Mouse (Mus musculus): ENCODE measurements around the gene Afdn. TPM values are rescaled to one million over a fixed set of nuclear protein-coding genes. Genes with fewer than 3 reads are reported as not detected.

Gene Afdn
- polyA plus RNA-seq, 1 experiment from 2014 or later, result 86.2 TPM

- Histone ChIP-seq H3K9ac (ENCODE audit: low read length) (no peak overlapping the region), H3K36me3 (ENCODE audit: control insufficient read depth, insufficient read depth, low read length) (peaks cover 63% of the 10 kb centered on the region), H3K4me2 (ENCODE audit: low read length) (no peak overlapping the region), H3K27me3 (replicated peaks; ENCODE audit: control insufficient read depth, insufficient read depth, low read length) (no peaks in the 10 kb centered on the region), H3K9me3 (ENCODE audit: control insufficient read depth, low read length) (no peaks in the 10 kb centered on the region), H3K27ac (ENCODE audit: low read depth) (no peak overlapping the region), H3K4me3 (ENCODE audit: low read depth, low read length) (no peak overlapping the region), H3K4me1 (replicated peaks; ENCODE audit: control insufficient read depth, insufficient read depth, low read length) (no peaks in the 10 kb centered on the region)
- ATAC-seq (replicated peaks; ENCODE audit: low FRiP score, low TSS enrichment, low read depth), result no peak
- DNase-seq (ENCODE audit: low spot score), result no peak
- 58% methylated on average over 5 of the region's 5 CpGs for WGBS
Measured at GRCm38 (mm10) chr17:13883540-13883939, 123.2 kb downstream of the Afdn start.

- WGBS, result 85% methylated on average over 7 of the region's 7 CpGs
- Histone ChIP-seq H3K4me3 (ENCODE audit: low read depth, low read length) (no peak overlapping the region), H3K27ac (ENCODE audit: low read depth) (no peak overlapping the region), H3K27me3 (replicated peaks; ENCODE audit: control insufficient read depth, insufficient read depth, low read length) (no peaks in the 10 kb centered on the region), H3K4me1 (replicated peaks; ENCODE audit: control insufficient read depth, insufficient read depth, low read length) (no peaks in the 10 kb centered on the region), H3K36me3 (ENCODE audit: control insufficient read depth, insufficient read depth, low read length) (peaks cover 31% of the 10 kb centered on the region), H3K4me2 (ENCODE audit: low read length) (no peak overlapping the region), H3K9ac (ENCODE audit: low read length) (no peak overlapping the region), H3K9me3 (ENCODE audit: control insufficient read depth, low read length) (no peaks in the 10 kb centered on the region)
- DNase-seq (ENCODE audit: low spot score) (no peak), ATAC-seq (replicated peaks; ENCODE audit: low FRiP score, low TSS enrichment, low read depth) (no peak)
Measured at GRCm38 (mm10) chr17:13889818-13890434, 129.6 kb downstream of the Afdn start.

GRCm38 (mm10) chr17:13890932-13891331, 130.6 kb downstream of the Afdn start:
- 58% methylated on average over 1 of the region's 1 CpGs for WGBS
- H3K9ac ChIP-seq (ENCODE audit: low read length), result no peak overlapping the region
- H3K36me3 ChIP-seq (ENCODE audit: control insufficient read depth, insufficient read depth, low read length), result peaks cover 29% of the 10 kb centered on the region
- H3K27ac ChIP-seq (ENCODE audit: low read depth), result no peak overlapping the region
- no peaks in the 10 kb centered on the region for H3K4me1 ChIP-seq (replicated peaks; ENCODE audit: control insufficient read depth, insufficient read depth, low read length)
- no peaks in the 10 kb centered on the region for H3K27me3 ChIP-seq (replicated peaks; ENCODE audit: control insufficient read depth, insufficient read depth, low read length)
- H3K4me2 ChIP-seq (ENCODE audit: low read length), result no peak overlapping the region
- no peak for ATAC-seq (replicated peaks; ENCODE audit: low FRiP score, low TSS enrichment, low read depth)
- no peak for DNase-seq (ENCODE audit: low spot score)
- H3K4me3 ChIP-seq (ENCODE audit: low read depth, low read length), result no peak overlapping the region
- H3K9me3 ChIP-seq (ENCODE audit: control insufficient read depth, low read length), result no peaks in the 10 kb centered on the region

- H3K36me3 ChIP-seq (ENCODE audit: control insufficient read depth, insufficient read depth, low read length), result peaks cover 52% of the 10 kb centered on the region
- H3K4me2 ChIP-seq (ENCODE audit: low read length), result no peak overlapping the region
- no peak for ATAC-seq (replicated peaks; ENCODE audit: low FRiP score, low TSS enrichment, low read depth)
- WGBS, result 88% methylated on average over 17 of the region's 17 CpGs
- no peak overlapping the region for H3K27ac ChIP-seq (ENCODE audit: low read depth)
- H3K4me3 ChIP-seq (ENCODE audit: low read depth, low read length), result no peak overlapping the region
- no peak overlapping the region for H3K9ac ChIP-seq (ENCODE audit: low read length)
- DNase-seq (ENCODE audit: low spot score), result no peak
- H3K27me3 ChIP-seq (replicated peaks; ENCODE audit: control insufficient read depth, insufficient read depth, low read length), result no peaks in the 10 kb centered on the region
- no peaks in the 10 kb centered on the region for H3K4me1 ChIP-seq (replicated peaks; ENCODE audit: control insufficient read depth, insufficient read depth, low read length)
- no peaks in the 10 kb centered on the region for H3K9me3 ChIP-seq (ENCODE audit: control insufficient read depth, low read length)
Measured at GRCm38 (mm10) chr17:13898838-13899237, 138.5 kb downstream of the Afdn start.

- DNase-seq (ENCODE audit: low spot score), result no peak
- Histone ChIP-seq H3K9me3 (ENCODE audit: control insufficient read depth, low read length) (no peaks in the 10 kb centered on the region), H3K27me3 (replicated peaks; ENCODE audit: control insufficient read depth, insufficient read depth, low read length) (no peaks in the 10 kb centered on the region), H3K4me1 (replicated peaks; ENCODE audit: control insufficient read depth, insufficient read depth, low read length) (no peaks in the 10 kb centered on the region), H3K27ac (ENCODE audit: low read depth) (no peak overlapping the region), H3K4me2 (ENCODE audit: low read length) (no peak overlapping the region), H3K9ac (ENCODE audit: low read length) (no peak overlapping the region), H3K36me3 (ENCODE audit: control insufficient read depth, insufficient read depth, low read length) (peaks cover 56% of the 10 kb centered on the region), H3K4me3 (ENCODE audit: low read depth, low read length) (no peak overlapping the region)
- no peak for ATAC-seq (replicated peaks; ENCODE audit: low FRiP score, low TSS enrichment, low read depth)
- 81% methylated on average over 7 of the region's 7 CpGs for WGBS
Measured at GRCm38 (mm10) chr17:13899241-13899640, 138.9 kb downstream of the Afdn start.

- Histone ChIP-seq H3K4me1 (replicated peaks; ENCODE audit: control insufficient read depth, insufficient read depth, low read length) (no peaks in the 10 kb centered on the region), H3K4me2 (ENCODE audit: low read length) (no peak overlapping the region), H3K27me3 (replicated peaks; ENCODE audit: control insufficient read depth, insufficient read depth, low read length) (no peaks in the 10 kb centered on the region), H3K36me3 (ENCODE audit: control insufficient read depth, insufficient read depth, low read length) (peaks cover 48% of the 10 kb centered on the region), H3K27ac (ENCODE audit: low read depth) (no peak overlapping the region), H3K4me3 (ENCODE audit: low read depth, low read length) (no peak overlapping the region), H3K9me3 (ENCODE audit: control insufficient read depth, low read length) (no peaks in the 10 kb centered on the region), H3K9ac (ENCODE audit: low read length) (no peak overlapping the region)
- no peak for DNase-seq (ENCODE audit: low spot score)
- ATAC-seq (replicated peaks; ENCODE audit: low FRiP score, low TSS enrichment, low read depth), result no peak
- WGBS, result 78% methylated on average over 8 of the region's 8 CpGs
Measured at GRCm38 (mm10) chr17:13903793-13904192, 143.5 kb downstream of the Afdn start.

- no peaks in the 10 kb centered on the region for H3K27me3 ChIP-seq (replicated peaks; ENCODE audit: control insufficient read depth, insufficient read depth, low read length)
- WGBS, result 90% methylated on average over 5 of the region's 5 CpGs
Measured at GRCm38 (mm10) chr17:13907082-13907481, 146.7 kb downstream of the Afdn start.

GRCm38 (mm10) chr17:13907681-13908080, 147.3 kb downstream of the Afdn start:
- Histone ChIP-seq H3K9me3 (ENCODE audit: control insufficient read depth, low read length) (no peaks in the 10 kb centered on the region), H3K36me3 (ENCODE audit: control insufficient read depth, insufficient read depth, low read length) (peaks cover 24% of the 10 kb centered on the region), H3K4me1 (replicated peaks; ENCODE audit: control insufficient read depth, insufficient read depth, low read length) (no peaks in the 10 kb centered on the region), H3K27me3 (replicated peaks; ENCODE audit: control insufficient read depth, insufficient read depth, low read length) (no peaks in the 10 kb centered on the region), H3K9ac (ENCODE audit: low read length) (no peak overlapping the region), H3K4me3 (ENCODE audit: low read depth, low read length) (no peak overlapping the region), H3K27ac (ENCODE audit: low read depth) (no peak overlapping the region), H3K4me2 (ENCODE audit: low read length) (no peak overlapping the region)
- DNase-seq (ENCODE audit: low spot score) (peak; percentile 34), ATAC-seq (replicated peaks; ENCODE audit: low FRiP score, low TSS enrichment, low read depth) (no peak)
- WGBS, result 77% methylated on average over 1 of the region's 1 CpGs

More at GRCm38 (mm10) chr17:13907082-13907481, 146.7 kb downstream of the Afdn start:
- Histone ChIP-seq H3K36me3 (ENCODE audit: control insufficient read depth, insufficient read depth, low read length) (peaks cover 24% of the 10 kb centered on the region), H3K4me2 (ENCODE audit: low read length) (no peak overlapping the region), H3K27ac (ENCODE audit: low read depth) (no peak overlapping the region), H3K9ac (ENCODE audit: low read length) (no peak overlapping the region), H3K4me1 (replicated peaks; ENCODE audit: control insufficient read depth, insufficient read depth, low read length) (no peaks in the 10 kb centered on the region), H3K4me3 (ENCODE audit: low read depth, low read length) (no peak overlapping the region), H3K9me3 (ENCODE audit: control insufficient read depth, low read length) (no peaks in the 10 kb centered on the region)
- DNase-seq (ENCODE audit: low spot score) (no peak), ATAC-seq (replicated peaks; ENCODE audit: low FRiP score, low TSS enrichment, low read depth) (no peak)

GRCm38 (mm10) chr17:13913951-13914350, 153.6 kb downstream of the Afdn start:
- no peak overlapping the region for H3K4me2 ChIP-seq (ENCODE audit: low read length)
- no peaks in the 10 kb centered on the region for H3K9me3 ChIP-seq (ENCODE audit: control insufficient read depth, low read length)
- no peaks in the 10 kb centered on the region for H3K27me3 ChIP-seq (replicated peaks; ENCODE audit: control insufficient read depth, insufficient read depth, low read length)
- WGBS, result 56% methylated on average over 4 of the region's 4 CpGs
- peak; percentile 20 for DNase-seq (ENCODE audit: low spot score)
- no peak overlapping the region for H3K27ac ChIP-seq (ENCODE audit: low read depth)
- H3K4me1 ChIP-seq (replicated peaks; ENCODE audit: control insufficient read depth, insufficient read depth, low read length), result no peaks in the 10 kb centered on the region
- no peaks in the 10 kb centered on the region for H3K36me3 ChIP-seq (ENCODE audit: control insufficient read depth, insufficient read depth, low read length)
- no peak for ATAC-seq (replicated peaks; ENCODE audit: low FRiP score, low TSS enrichment, low read depth)
- no peak overlapping the region for H3K9ac ChIP-seq (ENCODE audit: low read length)
- no peak overlapping the region for H3K4me3 ChIP-seq (ENCODE audit: low read depth, low read length)

Measured in intestine, embryonic 14.5 days (tissue).